Mouse (Mus musculus) stomach, embryonic 15.5 days (tissue): Measurements from ENCODE around the gene Clcf1. TPM values are rescaled to one million over a fixed set of nuclear protein-coding genes. Genes with fewer than 3 reads are reported as not detected.
A peak's percentile ranks its signal among the peaks of the same experiment; 100 is the strongest.

ENCODE experiments used
- ATAC-seq: fragments of 200-750 bp; cut with Nextera tagmentation; 2 replicates; pipeline ENCODE4 v1.8.0; 2017; ENCODE audit warnings: low read depth, moderate number of reproducible peaks, moderate TSS enrichment; ENCODE audit not compliant: insufficient read depth, low FRiP score
- H3K27ac ChIP-seq: fragments of 300-500 bp; sonication (generic); 2 replicates; pipeline ENCODE4 v1.5.1; 2015; ENCODE audit warnings: mild to moderate bottlenecking, inconsistent platforms
- H3K27me3 ChIP-seq: fragments of 300-500 bp; sonication (generic); replicated peaks from 2 replicates; pipeline ENCODE4 v1.6.1; 2015; ENCODE audit warnings: inconsistent platforms
- H3K36me3 ChIP-seq: fragments of 300-500 bp; sonication (generic); 2 replicates; pipeline ENCODE4 v1.6.1; 2015; ENCODE audit warnings: inconsistent platforms
- H3K4me1 ChIP-seq: fragments of 300-500 bp; sonication (generic); 2 replicates; pipeline ENCODE4 v1.6.1; 2015; ENCODE audit warnings: inconsistent platforms
- H3K4me2 ChIP-seq: fragments of 300-500 bp; sonication (generic); 2 replicates; pipeline ENCODE4 v1.6.1; 2015; ENCODE audit warnings: mild to moderate bottlenecking, inconsistent platforms
- H3K4me3 ChIP-seq: fragments of 300-500 bp; sonication (generic); replicated peaks from 2 replicates; pipeline ENCODE4 v1.5.1; 2015; ENCODE audit warnings: inconsistent platforms
- H3K9ac ChIP-seq: fragments of 300-500 bp; sonication (generic); 2 replicates; pipeline ENCODE4 v1.6.1; 2015; ENCODE audit warnings: inconsistent platforms
- H3K9me3 ChIP-seq: fragments of 300-500 bp; sonication (generic); 2 replicates; pipeline ENCODE4 v1.6.1; 2016; ENCODE audit warnings: inconsistent platforms
- WGBS: fragments of 180-500 bp; shearing (Covaris S2); methylation state at CpG from one replicate; pipeline ENCODE4 v1.1.7; 2015; 5-methylcytosine and 5-hydroxymethylcytosine counted together
- polyA plus RNA-seq: library from polyadenylated mRNA; unstranded; fragments of >200 nt; fragmentation: Nextera tagmentation; extraction: Ambion mirVana; gene quantifications from 2 replicates; pipeline ENCODE4 v1.2.1, GENCODE M21; 2015

The Clcf1 gene
- polyA plus RNA-seq, 1 experiment from 2014 or later, result 5.4 TPM

GRCm38 (mm10) chr19:4183689-4184088 is 30.3 kb upstream of the Clcf1 start:
- Histone ChIP-seq H3K4me2 (no peak overlapping the region), H3K36me3 (no peaks in the 10 kb centered on the region), H3K4me1 (peaks cover 19% of the 10 kb centered on the region), H3K27me3 (no peaks in the 10 kb centered on the region), H3K9ac (no peak overlapping the region), H3K27ac (no peak overlapping the region), H3K4me3 (no peak overlapping the region), H3K9me3 (no peaks in the 10 kb centered on the region)
- no peak for ATAC-seq
- WGBS, result 85% methylated on average over 2 of the region's 2 CpGs

GRCm38 (mm10) chr19:4184976-4185975 is 28.8 kb upstream of the Clcf1 start:
- Histone ChIP-seq H3K27me3 (no peaks in the 10 kb centered on the region), H3K9ac (no peak overlapping the region), H3K4me2 (no peak overlapping the region), H3K9me3 (no peaks in the 10 kb centered on the region), H3K36me3 (no peaks in the 10 kb centered on the region), H3K27ac (no peak overlapping the region), H3K4me1 (peaks cover 19% of the 10 kb centered on the region), H3K4me3 (no peak overlapping the region)
- ATAC-seq, result 0 out of 2 replicates have a peak, but pooled peaks have one; percentile 20
- WGBS, result 40% methylated on average over 15 of the region's 15 CpGs

GRCm38 (mm10) chr19:4187303-4187702 is 26.7 kb upstream of the Clcf1 start:
- H3K4me1 ChIP-seq, result 0 out of 2 replicates have a peak, but pooled peaks cover 17% of the 10 kb centered on the region
- no peaks in the 10 kb centered on the region for H3K27me3 ChIP-seq
- WGBS, result 62% methylated on average over 3 of the region's 3 CpGs
- no peak overlapping the region for H3K27ac ChIP-seq
- no peak overlapping the region for H3K4me2 ChIP-seq
- no peak overlapping the region for H3K4me3 ChIP-seq
- no peak overlapping the region for H3K9ac ChIP-seq
- no peak for ATAC-seq
- H3K9me3 ChIP-seq, result no peaks in the 10 kb centered on the region
- no peaks in the 10 kb centered on the region for H3K36me3 ChIP-seq

GRCm38 (mm10) chr19:4189051-4189620 is 24.9 kb upstream of the Clcf1 start:
- 86% methylated on average over 12 of the region's 12 CpGs for WGBS
- ATAC-seq, result no peak
- Histone ChIP-seq H3K4me3 (no peak overlapping the region), H3K9ac (no peak overlapping the region), H3K4me2 (no peak overlapping the region), H3K27ac (no peak overlapping the region), H3K36me3 (peaks cover 9% of the 10 kb centered on the region; the same call in 1 of the 2 replicates), H3K4me1 (peaks cover 30% of the 10 kb centered on the region), H3K27me3 (no peaks in the 10 kb centered on the region), H3K9me3 (no peaks in the 10 kb centered on the region)

GRCm38 (mm10) chr19:4190831-4191334 is 23.2 kb upstream of the Clcf1 start, which contains the start of gene Tbc1d10c:
TSS of gene Tbc1d10c (minus strand) at chr19:4191284.
- Histone ChIP-seq H3K36me3 (peaks cover 26% of the 10 kb centered on the region), H3K4me3 (peak within 1 kb of the TSS; percentile 93), H3K27me3 (no peaks in the 10 kb centered on the region), H3K4me1 (peaks cover 19% of the 10 kb centered on the region), H3K4me2 (peak within 1 kb of the TSS; percentile 88), H3K9ac (peak within 1 kb of the TSS; percentile 99), H3K27ac (peak within 1 kb of the TSS; percentile 96), H3K9me3 (no peaks in the 10 kb centered on the region)
- WGBS, result 43% methylated on average over 4 of the region's 4 CpGs
- ATAC-seq, result no peak

GRCm38 (mm10) chr19:4191528-4192250 is 22.3 kb upstream of the Clcf1 start, which contains the start of gene Ppp1ca:
TSS of gene Ppp1ca (plus strand) at chr19:4192065.
- H3K4me2 ChIP-seq, result peak within 1 kb of the TSS; percentile 88
- H3K27me3 ChIP-seq, result no peaks in the 10 kb centered on the region
- WGBS, result 4% methylated on average over 40 of the region's 47 CpGs
- H3K27ac ChIP-seq, result peak within 1 kb of the TSS; percentile 96
- H3K36me3 ChIP-seq, result peaks cover 29% of the 10 kb centered on the region
- ATAC-seq, result peak; percentile 92
- H3K4me3 ChIP-seq, result peak within 1 kb of the TSS; percentile 93
- peaks cover 22% of the 10 kb centered on the region for H3K4me1 ChIP-seq
- H3K9ac ChIP-seq, result peak within 1 kb of the TSS; percentile 99
- H3K9me3 ChIP-seq, result no peaks in the 10 kb centered on the region

GRCm38 (mm10) chr19:4192251-4192985 is 21.6 kb upstream of the Clcf1 start:
- Histone ChIP-seq H3K4me3 (peak overlapping the region; percentile 93), H3K9ac (peak overlapping the region; percentile 99), H3K4me1 (peaks cover 25% of the 10 kb centered on the region), H3K36me3 (peaks cover 36% of the 10 kb centered on the region), H3K4me2 (peak overlapping the region; percentile 88), H3K9me3 (no peaks in the 10 kb centered on the region), H3K27ac (peak overlapping the region; percentile 96), H3K27me3 (no peaks in the 10 kb centered on the region)
- no peak; the same call in 1 of the 2 replicates for ATAC-seq
- WGBS, result 0% methylated on average over 41 of the region's 52 CpGs

- H3K9me3 ChIP-seq, result no peaks in the 10 kb centered on the region
- H3K9ac ChIP-seq, result peak overlapping the region; percentile 99
- H3K4me1 ChIP-seq, result peaks cover 25% of the 10 kb centered on the region
- peak overlapping the region; percentile 88 for H3K4me2 ChIP-seq
- peak overlapping the region; percentile 93 for H3K4me3 ChIP-seq
- H3K36me3 ChIP-seq, result peaks cover 41% of the 10 kb centered on the region
- no peak for ATAC-seq
- 47% methylated on average over 6 of the region's 6 CpGs for WGBS
- no peaks in the 10 kb centered on the region for H3K27me3 ChIP-seq
- peak overlapping the region; percentile 96; the same call in 1 of the 2 replicates for H3K27ac ChIP-seq
Observed at GRCm38 (mm10) chr19:4193129-4193528, 20.9 kb upstream of the Clcf1 start.

GRCm38 (mm10) chr19:4194021-4194724 is 19.9 kb upstream of the Clcf1 start:
- H3K4me1 ChIP-seq, result peaks cover 25% of the 10 kb centered on the region
- H3K4me2 ChIP-seq, result no peak overlapping the region; the same call in 1 of the 2 replicates
- no peaks in the 10 kb centered on the region for H3K9me3 ChIP-seq
- 81% methylated on average over 8 of the region's 8 CpGs for WGBS
- no peak overlapping the region for H3K27ac ChIP-seq
- ATAC-seq, result no peak
- H3K9ac ChIP-seq, result no peak overlapping the region
- peaks cover 45% of the 10 kb centered on the region for H3K36me3 ChIP-seq
- no peaks in the 10 kb centered on the region for H3K27me3 ChIP-seq
- peak overlapping the region; percentile 93; the same call in 1 of the 2 replicates for H3K4me3 ChIP-seq

- Histone ChIP-seq H3K36me3 (peaks cover 48% of the 10 kb centered on the region), H3K4me1 (peaks cover 25% of the 10 kb centered on the region), H3K27ac (no peak overlapping the region), H3K9me3 (no peaks in the 10 kb centered on the region), H3K4me2 (no peak overlapping the region), H3K9ac (no peak overlapping the region), H3K27me3 (no peaks in the 10 kb centered on the region), H3K4me3 (no peak overlapping the region)
- WGBS, result 76% methylated on average over 12 of the region's 12 CpGs
- ATAC-seq, result no peak
Observed at GRCm38 (mm10) chr19:4194776-4195650, 19.0 kb upstream of the Clcf1 start.
